Mouse (Mus musculus): ENCODE results near the gene Olfr1039. TPM values are rescaled to one million over a fixed set of nuclear protein-coding genes. Genes with fewer than 3 reads are reported as not detected.
"Not testable (repeated sequence)": the region's sequence is repeated elsewhere in the genome, so short reads cannot be mapped to it uniquely, and the experiment has no call there.

Gene Olfr1039
- polyA plus RNA-seq (2015; fragmentation: Nextera tagmentation; extraction: Ambion mirVana) = not detected in 2 replicates

GRCm38 (mm10) chr2:86135828-86136227 lies at the start of gene Olfr1039:
TSS of gene Olfr1039 (minus strand) at chr2:86135928.
- Histone ChIP-seq H3K4me1 (ENCODE audit: control insufficient read depth, insufficient read depth, low read depth, low read length) (no peaks in the 10 kb centered on the region), H3K27me3 (replicated peaks; ENCODE audit: control insufficient read depth, insufficient read depth, low read length) (no peaks in the 10 kb centered on the region), H3K36me3 (ENCODE audit: control insufficient read depth, insufficient read depth, low read length) (no peaks in the 10 kb centered on the region), H3K4me3 (ENCODE audit: low read length) (no peak within 1 kb of the TSS), H3K9me3 (ENCODE audit: control insufficient read depth, low read length) (no peaks in the 10 kb centered on the region; the same call in 1 of the 2 replicates), H3K27ac (ENCODE audit: low read depth, low read length) (no peak within 1 kb of the TSS), H3K4me2 (ENCODE audit: low read length) (no peak within 1 kb of the TSS), H3K9ac (ENCODE audit: low read depth, low read length) (no peak within 1 kb of the TSS)
- no peak for ATAC-seq
- 96% methylated on average over 1 of the region's 1 CpGs for WGBS

- no peak for ATAC-seq
Measured at GRCm38 (mm10) chr2:86179950-86180349, 44.2 kb upstream of the Olfr1039 start.

GRCm38 (mm10) chr2:86177720-86178119 lies 42.0 kb upstream of the Olfr1039 start, which contains the start of gene Olfr1044:
TSS of gene Olfr1044 (minus strand) at chr2:86177820.
- H3K4me3 ChIP-seq (ENCODE audit: low read length) = no peak within 1 kb of the TSS
- H3K9me3 ChIP-seq (ENCODE audit: control insufficient read depth, low read length) = no peaks in the 10 kb centered on the region
- ATAC-seq = no peak
- H3K27me3 ChIP-seq (replicated peaks; ENCODE audit: control insufficient read depth, insufficient read depth, low read length) = no peaks in the 10 kb centered on the region
- no peak within 1 kb of the TSS for H3K4me2 ChIP-seq (ENCODE audit: low read length)
- H3K4me1 ChIP-seq (ENCODE audit: control insufficient read depth, insufficient read depth, low read depth, low read length) = no peaks in the 10 kb centered on the region
- no peak within 1 kb of the TSS for H3K27ac ChIP-seq (ENCODE audit: low read depth, low read length)
- H3K36me3 ChIP-seq (ENCODE audit: control insufficient read depth, insufficient read depth, low read length) = no peaks in the 10 kb centered on the region
- H3K9ac ChIP-seq (ENCODE audit: low read depth, low read length) = no peak within 1 kb of the TSS

More at GRCm38 (mm10) chr2:86179950-86180349, 44.2 kb upstream of the Olfr1039 start:
- H3K27me3 ChIP-seq (replicated peaks; ENCODE audit: control insufficient read depth, insufficient read depth, low read length) = no peaks in the 10 kb centered on the region
- no peak overlapping the region for H3K9ac ChIP-seq (ENCODE audit: low read depth, low read length)
- H3K27ac ChIP-seq (ENCODE audit: low read depth, low read length) = no peak overlapping the region
- no peaks in the 10 kb centered on the region for H3K36me3 ChIP-seq (ENCODE audit: control insufficient read depth, insufficient read depth, low read length)
- no peaks in the 10 kb centered on the region for H3K9me3 ChIP-seq (ENCODE audit: control insufficient read depth, low read length)
- H3K4me3 ChIP-seq (ENCODE audit: low read length) = no peak overlapping the region
- H3K4me1 ChIP-seq (ENCODE audit: control insufficient read depth, insufficient read depth, low read depth, low read length) = no peaks in the 10 kb centered on the region
- WGBS = 77% methylated on average over 3 of the region's 3 CpGs
- no peak overlapping the region for H3K4me2 ChIP-seq (ENCODE audit: low read length)

GRCm38 (mm10) chr2:86175422-86175821 lies 39.7 kb upstream of the Olfr1039 start:
- not testable (repeated sequence) for H3K27me3 ChIP-seq (replicated peaks; ENCODE audit: control insufficient read depth, insufficient read depth, low read length); H3K36me3 ChIP-seq (ENCODE audit: control insufficient read depth, insufficient read depth, low read length); H3K9me3 ChIP-seq (ENCODE audit: control insufficient read depth, low read length); H3K4me3 ChIP-seq (ENCODE audit: low read length); ATAC-seq; H3K4me2 ChIP-seq (ENCODE audit: low read length); H3K4me1 ChIP-seq (ENCODE audit: control insufficient read depth, insufficient read depth, low read depth, low read length); H3K27ac ChIP-seq (ENCODE audit: low read depth, low read length); H3K9ac ChIP-seq (ENCODE audit: low read depth, low read length)
- WGBS = 86% methylated on average over 7 of the region's 7 CpGs

- Histone ChIP-seq H3K4me2 (ENCODE audit: low read length) (no peak within 1 kb of the TSS), H3K36me3 (ENCODE audit: control insufficient read depth, insufficient read depth, low read length) (no peaks in the 10 kb centered on the region), H3K27me3 (replicated peaks; ENCODE audit: control insufficient read depth, insufficient read depth, low read length) (no peaks in the 10 kb centered on the region), H3K9ac (ENCODE audit: low read depth, low read length) (no peak within 1 kb of the TSS), H3K4me1 (ENCODE audit: control insufficient read depth, insufficient read depth, low read depth, low read length) (no peaks in the 10 kb centered on the region), H3K9me3 (ENCODE audit: control insufficient read depth, low read length) (no peaks in the 10 kb centered on the region), H3K27ac (ENCODE audit: low read depth, low read length) (no peak within 1 kb of the TSS), H3K4me3 (ENCODE audit: low read length) (no peak within 1 kb of the TSS)
- ATAC-seq = no peak
- 89% methylated on average over 2 of the region's 2 CpGs for WGBS
Measured at GRCm38 (mm10) chr2:86167422-86167821, 31.7 kb upstream of the Olfr1039 start, which contains the start of gene Olfr1043. TSS of gene Olfr1043 (minus strand) at chr2:86167522.

- Histone ChIP-seq H3K4me2 (ENCODE audit: low read length) (no peak within 1 kb of the TSS), H3K4me3 (ENCODE audit: low read length) (no peak within 1 kb of the TSS), H3K36me3 (ENCODE audit: control insufficient read depth, insufficient read depth, low read length) (no peaks in the 10 kb centered on the region), H3K4me1 (ENCODE audit: control insufficient read depth, insufficient read depth, low read depth, low read length) (no peaks in the 10 kb centered on the region), H3K27me3 (replicated peaks; ENCODE audit: control insufficient read depth, insufficient read depth, low read length) (no peaks in the 10 kb centered on the region), H3K27ac (ENCODE audit: low read depth, low read length) (no peak within 1 kb of the TSS), H3K9me3 (ENCODE audit: control insufficient read depth, low read length) (no peaks in the 10 kb centered on the region), H3K9ac (ENCODE audit: low read depth, low read length) (no peak within 1 kb of the TSS)
- ATAC-seq = no peak
- 87% methylated on average over 2 of the region's 2 CpGs for WGBS
Measured at GRCm38 (mm10) chr2:86161738-86162137, 26.0 kb upstream of the Olfr1039 start, which contains the start of gene Olfr1042. TSS of gene Olfr1042 (minus strand) at chr2:86161838.

GRCm38 (mm10) chr2:86146632-86147031 lies 10.9 kb upstream of the Olfr1039 start, which contains the start of gene Olfr1040:
TSS of gene Olfr1040 (minus strand) at chr2:86146732.
- H3K4me1 ChIP-seq (ENCODE audit: control insufficient read depth, insufficient read depth, low read depth, low read length) = no peaks in the 10 kb centered on the region
- no peaks in the 10 kb centered on the region for H3K9me3 ChIP-seq (ENCODE audit: control insufficient read depth, low read length)
- no peak within 1 kb of the TSS for H3K4me3 ChIP-seq (ENCODE audit: low read length)
- no peak within 1 kb of the TSS for H3K4me2 ChIP-seq (ENCODE audit: low read length)
- H3K27me3 ChIP-seq (replicated peaks; ENCODE audit: control insufficient read depth, insufficient read depth, low read length) = no peaks in the 10 kb centered on the region
- ATAC-seq = no peak
- no peak within 1 kb of the TSS for H3K27ac ChIP-seq (ENCODE audit: low read depth, low read length)
- H3K36me3 ChIP-seq (ENCODE audit: control insufficient read depth, insufficient read depth, low read length) = no peaks in the 10 kb centered on the region
- 94% methylated on average over 1 of the region's 1 CpGs for WGBS
- no peak within 1 kb of the TSS for H3K9ac ChIP-seq (ENCODE audit: low read depth, low read length)

- no peaks in the 10 kb centered on the region for H3K27me3 ChIP-seq (replicated peaks; ENCODE audit: control insufficient read depth, insufficient read depth, low read length)
- H3K9me3 ChIP-seq (ENCODE audit: control insufficient read depth, low read length) = no peaks in the 10 kb centered on the region
- no peaks in the 10 kb centered on the region for H3K36me3 ChIP-seq (ENCODE audit: control insufficient read depth, insufficient read depth, low read length)
- H3K27ac ChIP-seq (ENCODE audit: low read depth, low read length) = no peak within 1 kb of the TSS
- ATAC-seq = no peak
- WGBS = 92% methylated on average over 2 of the region's 2 CpGs
- no peaks in the 10 kb centered on the region for H3K4me1 ChIP-seq (ENCODE audit: control insufficient read depth, insufficient read depth, low read depth, low read length)
- no peak within 1 kb of the TSS for H3K4me2 ChIP-seq (ENCODE audit: low read length)
- H3K4me3 ChIP-seq (ENCODE audit: low read length) = no peak within 1 kb of the TSS
- H3K9ac ChIP-seq (ENCODE audit: low read depth, low read length) = no peak within 1 kb of the TSS
Measured at GRCm38 (mm10) chr2:86087285-86087684, 48.4 kb downstream of the Olfr1039 start, which contains the start of gene Olfr1037. TSS of gene Olfr1037 (minus strand) at chr2:86087385.

GRCm38 (mm10) chr2:86080478-86080877 lies 55.2 kb downstream of the Olfr1039 start:
- not testable (repeated sequence) for H3K36me3 ChIP-seq (ENCODE audit: control insufficient read depth, insufficient read depth, low read length); H3K4me1 ChIP-seq (ENCODE audit: control insufficient read depth, insufficient read depth, low read depth, low read length); ATAC-seq; H3K4me2 ChIP-seq (ENCODE audit: low read length); H3K9me3 ChIP-seq (ENCODE audit: control insufficient read depth, low read length); H3K27ac ChIP-seq (ENCODE audit: low read depth, low read length); H3K27me3 ChIP-seq (replicated peaks; ENCODE audit: control insufficient read depth, insufficient read depth, low read length); H3K4me3 ChIP-seq (ENCODE audit: low read length); H3K9ac ChIP-seq (ENCODE audit: low read depth, low read length)
- WGBS = 86% methylated on average over 1 of the region's 1 CpGs

All from hindbrain, embryonic 16.5 days (tissue).